Mouse (Mus musculus) G1E (cell line): ENCODE data around the gene Bloc1s1.

Experiments
- CTCF ChIP-seq: IDR thresholded peaks from 2 replicates; pipeline ENCODE4 v1.5.1; 2012; ENCODE audit warnings: low read depth, low read length, inconsistent platforms, mixed read lengths
- GATA1 ChIP-seq: IDR thresholded peaks from 2 replicates; pipeline ENCODE4 v1.6.1; 2012; ENCODE audit warnings: borderline replicate concordance, low read length, inconsistent platforms, mixed read lengths

- TF ChIP-seq CTCF (no peak), GATA1 (no peak)
Measured at GRCm38 (mm10) chr10:128917400-128917799, 6.4 kb downstream of the Bloc1s1 start.
